Comparison of ENCODE assay signal across 8 mouse cellular contexts in genomic region chr12:83072181-83072887, GRCm38 (mm10).
DNase-seq lines count a peak whose midpoint lies in the region; ATAC-seq lines count a peak whose summit lies in the region.

No protein-coding gene starts in this region.

- H3K4me3 ChIP-seq in heart, embryonic 14.5 days (ENCODE audit: control insufficient read depth in 1 of 2, insufficient read depth in 1 of 2, low read depth in 1 of 2, low read length in 2 of 2): no peak overlapping the region

- intact Hi-C loops in left cerebral cortex, postnatal 36 days (cut with DNase I): no loop called here

- no peaks in the 10 kb centered on the region for H3K9me3 ChIP-seq in heart, embryonic 14.5 days (ENCODE audit: control insufficient read depth, low read length)

- H3K4me2 ChIP-seq in heart, embryonic 14.5 days (ENCODE audit: low read length): peak overlapping the region; percentile 49

- peaks cover 23 to 33% of the 10 kb centered on the region in 2 experiments for H3K4me1 ChIP-seq in heart, embryonic 14.5 days (ENCODE audit: control insufficient read depth in 2 of 2, insufficient read depth in 2 of 2, low read length in 2 of 2)

- DNase-seq in spleen, adult 12 weeks (ENCODE audit: low spot score): peak; percentile 54
- DNase-seq in spleen, adult 18-20 months: no peak
- peak; percentile 47 to 61 for DNase-seq in cerebellum, postnatal 14 days
- no peak for DNase-seq in left cerebral cortex, postnatal 36 days (ENCODE audit: low spot score in 2 of 2)
- DNase-seq in thymus, postnatal 36 days: no peak
- DNase-seq in adrenal gland, postnatal 14 days: no peak

- WGBS in heart, embryonic 14.5 days: 1% methylated on average over 3 of the region's 3 CpGs

- 0 out of 2 replicates have a peak, but pooled peaks have one; percentile 3 for ATAC-seq in heart, embryonic 14.5 days (ENCODE audit: insufficient number of reproducible peaks, insufficient read depth, low FRiP score, low read depth)
- ATAC-seq in megakaryocyte progenitor cell, adult 5-6 weeks (replicated peaks; ENCODE audit: poor library complexity): peak; percentile 60

- peak overlapping the region; percentile 90 to 91 for H3K27ac ChIP-seq in heart, embryonic 14.5 days (replicated peaks in 1 of 2; ENCODE audit: control insufficient read depth in 1 of 2, insufficient read depth in 1 of 2, low read depth in 2 of 2, low read length in 2 of 2)

- H3K27me3 ChIP-seq in heart, embryonic 14.5 days (ENCODE audit: control insufficient read depth, insufficient read depth, low read length): no peaks in the 10 kb centered on the region

- H3K9ac ChIP-seq in heart, embryonic 14.5 days (ENCODE audit: low read length): no peak overlapping the region

- H3K36me3 ChIP-seq in heart, embryonic 14.5 days (ENCODE audit: control insufficient read depth, insufficient read depth, low read length): no peaks in the 10 kb centered on the region

Comparison
In these comparisons a context has a peak if more than half of its experiments do, and no peak if none do; other contexts are left out.
1. DNase-seq: peak in spleen, adult 12 weeks (single experiment) and cerebellum, postnatal 14 days (2 of 2); none in spleen, adult 18-20 months (0 of 2), left cerebral cortex, postnatal 36 days (0 of 2), thymus, postnatal 36 days (0 of 2) and adrenal gland, postnatal 14 days (single experiment).